Mouse (Mus musculus) liver, adult (tissue): ENCODE data around the gene Cpne4.

Experiments
- GATA4 ChIP-seq: IDR thresholded peaks from 2 replicates; pipeline ENCODE4 v1.6.1; 2014; ENCODE audit warnings: mild to moderate bottlenecking, low read length; ENCODE audit not compliant: insufficient replicate concordance

Cpne4 gene

DNA sequence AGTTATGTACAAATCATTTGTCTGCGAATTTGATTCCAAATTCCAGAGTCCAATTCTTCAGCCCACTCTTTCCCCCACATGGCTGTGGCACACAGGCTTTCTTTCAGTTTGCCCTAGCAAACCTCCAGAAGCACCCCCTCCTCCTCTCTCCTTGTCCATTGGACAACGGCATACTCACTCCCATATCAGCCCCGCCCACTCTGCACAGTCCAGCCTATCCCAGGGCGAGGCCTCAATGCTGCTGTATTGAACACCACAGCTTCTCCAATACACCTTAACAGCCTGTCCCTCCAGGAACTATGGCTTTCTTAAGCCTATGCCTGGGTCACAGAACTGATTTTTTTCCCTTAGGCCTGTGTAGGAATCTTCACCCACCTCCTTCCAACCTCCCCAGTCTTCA lies 348.3 kb downstream of the Cpne4 start:
- TF ChIP-seq GATA4: no peak

DNA sequence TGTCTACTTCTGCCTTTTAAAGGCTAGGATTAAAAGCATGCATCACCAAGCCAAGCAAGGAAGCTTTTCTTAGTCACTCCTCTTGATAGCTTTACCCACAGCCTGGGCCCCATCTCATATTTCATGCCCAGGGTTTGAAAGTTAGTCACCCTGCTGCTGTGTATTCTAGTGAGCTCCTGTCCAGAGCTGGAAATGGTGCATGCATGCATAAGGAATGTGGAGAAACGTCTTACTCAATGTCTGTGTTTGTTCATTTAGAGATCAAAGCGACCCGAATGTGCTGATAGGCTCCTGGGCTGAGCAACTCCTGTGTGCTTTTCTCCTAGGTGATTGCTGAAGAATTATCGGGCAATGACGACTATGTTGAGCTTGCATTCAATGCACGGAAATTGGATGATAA lies 354.0 kb downstream of the Cpne4 start:
- no peak for TF ChIP-seq GATA4

DNA sequence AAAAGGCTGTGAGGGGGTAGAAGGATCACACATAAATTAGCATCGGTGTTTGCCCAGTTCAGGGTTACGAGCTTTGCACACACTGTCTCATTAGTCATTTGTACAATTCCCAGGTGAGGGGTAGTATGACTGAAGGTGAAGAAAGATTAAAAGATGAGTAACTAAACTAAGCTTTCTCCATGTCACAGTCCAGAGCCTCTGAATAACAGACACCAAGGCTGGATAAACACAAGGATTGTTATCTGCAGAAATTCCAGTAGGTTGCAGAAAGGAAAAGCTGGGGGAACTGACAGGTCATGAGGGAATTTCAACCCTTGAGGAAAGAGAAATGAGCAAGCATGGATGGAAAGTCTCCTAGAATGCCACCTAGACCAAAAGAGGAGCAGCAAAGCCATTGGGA lies 354.7 kb downstream of the Cpne4 start:
- no peak for TF ChIP-seq GATA4

DNA sequence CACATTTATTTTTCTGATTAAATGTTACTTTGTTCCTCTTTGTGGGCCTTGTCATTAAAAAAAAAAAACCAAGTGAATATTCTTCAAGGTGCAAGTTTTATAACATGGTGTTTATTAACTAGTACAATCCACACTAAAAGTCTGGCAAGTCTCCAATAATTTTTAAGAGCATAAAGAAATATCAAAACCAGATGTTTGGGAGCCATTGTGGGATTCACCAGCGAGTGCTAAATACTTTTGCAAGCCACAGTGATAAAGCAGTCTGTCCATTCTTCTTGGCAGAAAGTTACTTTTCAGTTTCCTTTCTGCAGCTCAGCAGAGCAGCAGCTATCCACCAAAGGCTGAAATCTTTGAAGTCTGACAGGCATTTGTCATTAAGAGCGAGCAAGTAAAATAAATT lies 365.6 kb downstream of the Cpne4 start:
- TF ChIP-seq GATA4: no peak

DNA sequence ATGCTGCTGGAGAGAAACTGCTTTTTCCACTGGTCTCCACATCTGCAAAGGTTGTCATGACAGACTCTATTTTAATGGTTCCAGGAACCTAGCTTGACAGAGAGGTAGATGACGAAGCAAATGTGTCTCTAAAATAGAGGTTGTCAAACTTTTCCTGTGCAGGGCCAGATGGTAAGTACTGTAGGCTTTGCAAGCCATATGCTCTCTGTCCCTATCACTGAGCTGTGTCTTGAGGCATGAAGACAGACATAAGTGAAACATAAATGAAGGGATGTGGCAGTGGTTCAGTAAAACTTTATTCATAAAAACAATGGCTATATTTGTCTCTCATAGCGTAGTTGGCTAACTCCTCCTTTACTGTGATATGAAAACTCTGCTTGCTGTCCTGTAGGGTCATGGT lies 366.2 kb downstream of the Cpne4 start:
- no peak for TF ChIP-seq GATA4

DNA sequence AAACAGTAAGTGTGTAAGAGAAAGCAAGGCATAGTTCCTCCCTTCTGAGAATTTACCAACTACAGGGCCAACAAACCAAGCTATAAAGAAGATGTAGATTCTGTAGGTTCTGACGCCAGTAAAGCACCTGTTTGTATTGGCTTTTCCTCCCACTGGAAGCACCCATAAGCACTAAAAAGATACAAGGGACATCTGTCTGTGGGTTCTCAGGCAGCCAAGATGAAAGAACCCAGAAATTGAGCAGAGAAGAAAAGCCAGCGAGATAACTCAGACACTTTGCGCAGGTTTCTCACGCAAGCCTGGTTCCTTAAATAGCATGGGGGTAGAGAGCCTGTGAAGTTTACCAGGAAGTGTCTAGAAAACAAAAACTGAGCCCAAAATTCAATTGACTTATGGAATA lies 374.1 kb downstream of the Cpne4 start:
- TF ChIP-seq GATA4: no peak

DNA sequence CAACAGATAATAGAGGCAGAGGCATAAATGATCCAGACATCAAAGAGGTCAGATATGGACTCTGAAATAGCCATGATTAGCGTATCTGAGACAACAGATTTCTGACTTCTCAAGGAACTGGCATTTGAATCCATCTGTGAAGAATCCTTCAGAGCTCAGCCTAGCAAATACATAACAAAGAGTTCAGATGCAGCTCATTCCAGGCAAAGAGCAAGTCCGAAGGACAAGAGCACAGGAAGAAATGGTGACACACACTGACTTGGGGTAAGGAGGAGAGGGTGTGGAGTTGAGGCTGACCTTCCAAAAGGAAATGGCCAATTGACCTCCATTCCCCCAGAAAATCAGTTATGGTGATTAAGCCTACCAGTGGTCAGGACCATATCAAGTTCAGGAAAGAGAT lies 375.0 kb downstream of the Cpne4 start:
- TF ChIP-seq GATA4: no peak

DNA sequence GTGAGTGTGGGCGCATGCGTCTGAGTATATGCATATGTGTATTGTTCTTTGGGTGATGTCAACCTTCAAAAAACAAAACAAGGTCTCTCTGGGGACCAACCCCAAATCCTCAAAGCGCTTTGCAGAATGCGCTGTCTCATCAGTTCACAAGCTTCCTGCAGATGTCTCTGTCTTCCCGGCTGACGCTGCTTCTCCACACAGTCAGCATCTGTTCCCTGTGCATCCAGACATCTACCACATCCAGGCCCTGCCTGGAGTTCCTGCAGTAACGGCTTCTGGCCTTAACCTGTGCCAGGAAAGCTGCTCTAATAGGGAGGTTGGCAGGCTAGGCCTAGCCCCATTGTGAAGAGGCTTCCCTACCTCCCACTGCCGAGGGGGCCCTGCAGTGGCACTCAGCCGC lies 381.7 kb downstream of the Cpne4 start:
- no peak for TF ChIP-seq GATA4

DNA sequence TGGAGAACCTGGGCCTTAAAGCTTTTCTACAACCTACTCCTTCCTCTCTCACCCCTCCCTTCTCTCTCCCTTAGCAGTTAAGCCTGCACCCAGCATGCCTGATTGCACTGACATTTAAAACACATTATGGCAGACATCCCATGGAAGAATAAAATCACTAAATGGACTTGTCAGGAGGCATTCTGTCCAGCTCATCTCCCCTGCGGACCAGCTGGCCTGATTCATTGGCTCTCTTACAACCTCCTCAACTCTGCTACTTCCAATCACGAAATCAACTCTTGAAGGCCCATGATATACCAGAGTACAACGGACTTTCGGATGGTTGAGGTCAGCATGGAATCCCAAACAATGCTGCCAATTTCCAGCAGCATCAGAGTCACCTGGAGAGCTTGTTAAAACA lies 393.3 kb downstream of the Cpne4 start:
- no peak for TF ChIP-seq GATA4

DNA sequence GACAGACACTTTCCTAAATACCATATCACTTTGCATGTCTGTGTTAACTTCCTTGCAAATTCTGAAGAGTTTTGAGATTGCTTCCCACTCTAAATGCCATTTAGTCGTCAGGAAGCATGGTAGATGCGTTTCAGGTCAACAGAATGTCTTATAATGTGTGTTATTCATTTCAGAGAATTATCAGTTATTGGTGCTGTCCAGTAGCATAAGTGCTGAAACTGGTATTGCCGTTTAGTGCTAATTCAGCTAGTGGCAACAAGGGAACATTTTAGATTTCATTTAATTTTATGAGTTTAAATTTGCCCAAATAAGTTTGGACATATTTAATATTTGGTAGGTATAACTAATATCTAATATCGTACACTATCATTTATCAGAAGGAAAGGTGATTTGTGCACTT lies 403.5 kb downstream of the Cpne4 start:
- TF ChIP-seq GATA4: no peak

DNA sequence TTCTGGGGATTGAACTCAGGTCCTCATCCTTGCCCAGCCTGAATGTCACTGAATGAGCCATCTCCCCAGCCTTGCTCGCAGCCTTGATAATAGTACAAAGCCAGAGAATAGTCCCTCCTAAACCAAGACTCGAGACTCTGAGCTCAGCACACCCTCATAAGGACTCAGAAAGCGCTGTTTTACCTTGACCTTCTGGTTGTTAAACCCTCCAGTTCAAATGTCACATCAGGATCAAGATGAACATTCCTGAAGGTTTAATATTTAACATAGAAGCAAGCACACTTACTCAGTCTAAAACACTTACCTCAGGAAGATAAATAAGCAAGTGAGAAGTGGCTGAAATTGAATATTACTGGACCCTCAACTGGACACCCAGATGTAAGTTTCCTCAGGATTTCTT lies 405.1 kb downstream of the Cpne4 start:
- TF ChIP-seq GATA4: no peak

DNA sequence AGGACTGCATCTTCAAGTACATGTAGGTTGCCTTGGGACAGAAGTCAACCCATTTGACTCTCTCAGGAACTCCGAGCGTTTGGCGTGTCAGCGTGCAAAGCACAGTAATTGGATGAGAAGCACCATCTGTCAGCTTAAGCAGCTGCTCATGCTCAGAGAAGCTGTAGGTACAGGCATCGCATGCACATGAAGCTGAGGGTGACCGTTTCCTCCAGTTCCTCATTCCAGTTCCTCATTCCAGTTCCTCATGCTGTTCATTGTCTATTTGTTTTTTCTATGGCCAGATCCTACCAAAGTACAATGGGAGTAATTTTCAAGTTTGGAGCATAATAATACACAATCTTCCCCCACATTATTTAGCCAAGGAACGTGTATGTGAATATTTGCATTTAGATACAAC lies 425.7 kb downstream of the Cpne4 start:
- no peak for TF ChIP-seq GATA4

DNA sequence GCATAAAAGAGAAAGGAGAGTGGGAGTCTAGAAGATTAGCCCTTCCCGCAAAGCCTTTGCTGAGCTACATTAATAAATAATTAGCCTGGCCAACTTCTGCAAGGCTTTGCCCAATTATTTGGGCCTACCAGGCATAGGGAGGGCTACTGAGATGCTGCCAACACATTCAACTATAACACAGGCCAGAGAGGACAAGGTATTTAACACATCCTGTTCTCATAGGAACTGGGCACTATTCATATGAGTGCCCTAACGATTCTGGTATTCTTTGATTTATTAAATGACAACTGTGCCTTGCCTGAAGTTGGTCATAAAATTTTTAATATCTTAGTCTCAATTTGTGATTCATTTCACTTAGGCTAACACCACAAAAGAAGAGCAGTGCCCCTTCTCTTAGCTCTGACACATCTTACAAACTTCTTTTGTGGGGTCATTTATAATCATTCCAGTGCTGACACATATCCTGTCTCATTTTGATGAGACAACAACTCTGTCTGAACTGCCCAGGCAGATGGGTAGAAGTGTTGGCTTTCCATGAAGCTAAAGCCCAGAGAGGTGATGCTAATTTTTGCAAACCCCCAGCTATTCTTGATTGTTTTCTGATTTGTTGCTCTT lies 435.0 kb downstream of the Cpne4 start:
- no peak for TF ChIP-seq GATA4

DNA sequence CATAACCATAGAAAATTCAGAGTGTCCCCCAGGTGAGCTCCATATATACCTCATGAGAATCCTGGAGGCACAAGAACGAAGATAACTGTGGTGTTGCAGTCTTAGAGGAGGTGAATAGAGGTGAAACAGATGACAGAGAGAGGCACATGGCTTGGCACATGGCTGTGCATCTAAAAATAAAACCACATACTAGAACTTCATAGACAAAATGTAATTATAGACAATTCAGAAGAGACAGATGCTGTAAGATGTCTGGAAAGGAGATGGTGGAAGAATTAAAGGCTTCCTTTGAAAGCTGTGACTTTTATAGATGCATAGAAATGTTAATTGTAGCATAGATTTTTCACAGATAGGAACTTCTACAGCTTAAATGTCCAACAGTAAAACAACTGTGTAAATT lies 451.1 kb downstream of the Cpne4 start:
- TF ChIP-seq GATA4: no peak

DNA sequence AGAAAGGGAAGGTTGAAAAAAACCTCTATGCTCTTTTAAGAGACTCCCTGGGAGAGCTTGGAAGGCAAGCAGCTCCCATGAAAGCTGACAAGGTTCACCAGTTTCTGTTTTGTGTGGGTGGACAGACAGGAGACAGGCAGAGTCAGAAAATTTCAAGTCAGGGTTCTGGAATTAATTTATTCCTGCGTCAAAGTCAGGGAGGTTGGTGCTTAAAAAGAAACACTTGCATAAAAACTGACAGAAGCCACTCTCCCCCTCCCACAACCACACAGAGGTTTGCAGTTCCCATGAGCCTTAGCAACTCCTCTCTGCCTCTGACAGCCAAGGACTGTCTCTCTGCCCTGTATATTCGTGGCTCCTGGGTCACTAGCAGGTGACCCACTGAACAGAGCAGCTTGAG lies 463.6 kb downstream of the Cpne4 start:
- no peak for TF ChIP-seq GATA4

DNA sequence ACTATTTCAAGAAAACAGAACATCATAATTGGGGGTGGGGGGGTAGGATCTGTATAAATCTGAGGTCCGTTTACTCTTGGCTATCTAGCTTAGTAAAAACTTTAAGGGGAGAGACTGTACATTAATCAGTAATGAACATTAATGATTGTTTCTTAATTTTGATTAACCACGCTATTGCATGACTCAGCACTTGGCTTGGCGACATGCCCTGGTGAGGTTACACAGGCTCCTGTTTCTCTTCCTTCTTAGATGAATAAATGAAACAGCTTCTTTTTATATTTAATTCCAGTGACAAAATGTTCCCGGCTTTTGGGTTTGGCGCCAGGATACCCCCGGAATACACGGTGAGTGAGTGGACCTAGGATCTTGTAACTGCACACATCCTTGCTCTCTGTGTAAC lies 471.1 kb downstream of the Cpne4 start:
- TF ChIP-seq GATA4: no peak

DNA sequence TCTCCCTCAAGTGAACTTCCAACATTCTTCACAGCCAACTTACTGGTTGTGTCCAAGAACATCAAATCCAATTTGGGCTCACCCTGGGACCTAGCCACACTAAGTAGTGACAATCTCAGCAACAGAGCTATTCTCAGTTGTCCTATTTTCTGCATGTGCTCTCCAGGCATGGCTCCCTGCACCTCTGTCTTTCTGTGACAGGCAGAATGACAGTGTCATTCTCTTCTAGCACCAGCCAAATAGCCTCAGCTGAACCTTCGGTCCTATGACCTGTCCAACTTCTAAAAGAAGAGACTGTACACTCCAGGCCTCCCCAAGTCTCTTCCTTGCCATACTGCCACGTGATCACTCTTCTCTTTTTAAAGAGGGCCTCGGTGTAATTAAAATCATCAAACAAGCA lies 481.2 kb downstream of the Cpne4 start:
- TF ChIP-seq GATA4: no peak

DNA sequence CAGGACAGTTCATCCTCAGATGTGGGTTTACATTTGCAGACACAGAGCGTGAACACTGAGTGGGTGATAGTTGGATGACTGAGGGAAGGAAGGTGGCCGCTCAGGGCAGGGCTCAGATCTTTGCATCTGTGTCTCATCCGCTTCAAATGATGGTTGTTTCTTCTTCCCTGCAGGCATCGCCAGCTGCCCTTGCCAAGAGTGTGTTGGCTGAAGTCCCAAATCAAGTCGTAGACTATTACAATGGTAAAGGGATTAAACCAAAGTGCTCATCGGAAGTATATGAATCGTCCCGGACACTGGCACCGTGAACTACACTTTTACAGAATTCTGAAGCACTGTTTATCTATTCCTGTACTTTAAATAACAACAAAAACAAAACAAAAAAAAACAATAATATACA lies 485.5 kb downstream of the Cpne4 start:
- TF ChIP-seq GATA4: no peak
